Mouse (Mus musculus) hindbrain, postnatal 0 days (tissue): ENCODE results near the gene Nudt16l1. TPM values are rescaled to one million over a fixed set of nuclear protein-coding genes. Genes with fewer than 3 reads are reported as not detected.

Experiments used
- ATAC-seq: fragments of 200-750 bp; cut with Nextera tagmentation; 2 replicates; pipeline ENCODE4 v1.8.0; 2017; ENCODE audit warnings: mild to moderate bottlenecking, moderate TSS enrichment, moderate library complexity
- DNase-seq: peaks from one replicate; pipeline ENCODE4 v3.0.0-alpha.2; 2015; ENCODE audit warnings: low spot score
- H3K27ac ChIP-seq: fragments of 300-500 bp; sonication (generic); 2 replicates; pipeline ENCODE4 v1.5.1; 2014; ENCODE audit warnings: mild to moderate bottlenecking
- H3K27me3 ChIP-seq: fragments of 300-500 bp; sonication (generic); 2 replicates; pipeline ENCODE4 v1.6.1; 2014; ENCODE audit warnings: low read length, mixed read lengths; ENCODE audit not compliant: insufficient read depth
- H3K36me3 ChIP-seq: fragments of 300-500 bp; sonication (generic); 2 replicates; pipeline ENCODE4 v1.6.1; 2014; ENCODE audit warnings: low read length, mixed read lengths; ENCODE audit not compliant: insufficient read depth
- H3K4me1 ChIP-seq: fragments of 300-500 bp; sonication (generic); 2 replicates; pipeline ENCODE4 v1.6.1; 2014; ENCODE audit warnings: antibody characterized with exemption, low read length, mixed read lengths; ENCODE audit not compliant: insufficient read depth
- H3K4me2 ChIP-seq: fragments of 300-500 bp; sonication (generic); 2 replicates; pipeline ENCODE4 v1.6.1; 2014; ENCODE audit warnings: low read depth, mild to moderate bottlenecking, low read length, moderate library complexity, mixed read lengths
- H3K4me3 ChIP-seq: fragments of 300-500 bp; sonication (generic); 2 replicates; pipeline ENCODE4 v1.5.1; 2014; ENCODE audit warnings: low read length
- H3K9ac ChIP-seq: fragments of 300-500 bp; sonication (generic); replicated peaks from 2 replicates; pipeline ENCODE4 v1.6.1; 2014; ENCODE audit warnings: mild to moderate bottlenecking, low read length, moderate library complexity, mixed read lengths
- H3K9me3 ChIP-seq: fragments of 300-500 bp; sonication (generic); 2 replicates; pipeline ENCODE4 v1.6.1; 2016; ENCODE audit warnings: low read length, mixed read lengths
- CTCF ChIP-seq: IDR thresholded peaks from 2 replicates; pipeline ENCODE4 v1.5.1; 2016; ENCODE audit warnings: antibody characterized with exemption, control low read depth, low read depth
- WGBS: fragments of 180-500 bp; shearing (Covaris S2); extraction: QIAGEN DNeasy Blood & Tissue Kit; methylation state at CpG from one replicate; pipeline ENCODE4 v1.1.7; 2014; 5-methylcytosine and 5-hydroxymethylcytosine counted together
- polyA plus RNA-seq: library from polyadenylated mRNA; unstranded; fragments of >200 nt; fragmentation: Nextera tagmentation; extraction: Ambion mirVana; gene quantifications from 2 replicates; pipeline ENCODE4 v1.2.1, GENCODE M21; 2015
- total RNA-seq: library from RNA; depleted of rRNA; stranded (reverse); fragments of >200 nt; gene quantifications from 2 replicates; pipeline ENCODE4 v1.2.3, GENCODE M21; 2014

Gene Nudt16l1
- total and polyA plus RNA-seq, 2 experiments from 2014 or later, result 43.0 to 119 TPM

DNA sequence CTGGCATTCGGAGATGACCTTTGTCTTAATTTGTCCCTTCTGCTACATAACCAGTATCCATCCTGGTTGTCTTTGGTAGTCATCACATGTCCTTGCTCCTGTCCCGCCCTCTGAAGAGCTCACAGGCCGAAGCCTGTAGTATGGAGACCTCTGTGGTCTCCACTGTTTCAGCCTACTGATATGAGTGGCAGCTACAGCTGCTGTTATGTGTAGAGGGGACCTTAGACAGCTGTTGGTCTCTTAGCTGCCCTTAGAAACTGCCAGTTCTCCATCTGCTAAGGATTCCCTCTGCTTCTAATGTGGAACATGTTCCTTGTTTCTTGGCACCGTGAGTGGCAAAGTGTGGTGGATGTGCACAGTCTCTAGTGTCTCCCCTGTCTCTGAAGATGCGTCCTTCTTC lies 14.6 kb upstream of the Nudt16l1 start:
- Histone ChIP-seq H3K9ac (no peak overlapping the region), H3K4me3 (no peak overlapping the region), H3K4me2 (no peak overlapping the region), H3K36me3 (peaks cover 79% of the 10 kb centered on the region), H3K4me1 (no peaks in the 10 kb centered on the region), H3K27ac (no peak overlapping the region), H3K27me3 (no peaks in the 10 kb centered on the region), H3K9me3 (no peaks in the 10 kb centered on the region)
- 96% methylated on average over 5 of the region's 5 CpGs for WGBS
- DNase-seq (no peak), ATAC-seq (no peak)
- TF ChIP-seq CTCF, result no peak

DNA sequence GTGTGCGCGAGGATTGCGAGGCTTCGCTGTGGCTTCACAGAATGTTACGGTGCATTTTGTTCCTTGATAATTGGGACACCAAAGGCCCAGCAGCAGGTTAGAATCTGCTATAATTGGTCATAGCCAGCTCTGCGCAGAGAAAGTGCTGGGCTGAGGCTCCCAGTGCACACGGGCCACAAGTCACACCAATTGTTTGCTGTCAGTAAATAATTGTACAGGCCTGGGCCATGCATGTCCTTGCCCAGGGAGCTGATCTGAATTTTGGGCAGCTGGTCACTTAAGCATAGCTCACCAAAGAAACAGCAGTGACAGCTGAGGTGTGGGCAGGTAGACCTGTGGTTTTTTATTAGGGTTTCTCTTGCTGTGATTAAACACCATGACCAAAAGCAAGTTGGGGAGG lies 10.6 kb upstream of the Nudt16l1 start:
- no peak overlapping the region for H3K4me3 ChIP-seq
- no peak for TF ChIP-seq CTCF
- peaks cover 86% of the 10 kb centered on the region for H3K36me3 ChIP-seq
- H3K4me2 ChIP-seq, result no peak overlapping the region
- ATAC-seq (no peak), DNase-seq (no peak)
- H3K9ac ChIP-seq, result no peak overlapping the region
- no peaks in the 10 kb centered on the region for H3K9me3 ChIP-seq
- no peak overlapping the region for H3K27ac ChIP-seq
- 89% methylated on average over 7 of the region's 7 CpGs for WGBS
- no peaks in the 10 kb centered on the region for H3K4me1 ChIP-seq
- H3K27me3 ChIP-seq, result no peaks in the 10 kb centered on the region

GRCm38 (mm10) chr16:4928474-4928873 lies 10.1 kb upstream of the Nudt16l1 start:
- DNase-seq (no peak), ATAC-seq (no peak)
- TF ChIP-seq CTCF, result no peak
- Histone ChIP-seq H3K9me3 (no peaks in the 10 kb centered on the region), H3K4me3 (no peak overlapping the region), H3K9ac (no peak overlapping the region), H3K36me3 (peaks cover 85% of the 10 kb centered on the region), H3K27ac (no peak overlapping the region), H3K4me1 (no peaks in the 10 kb centered on the region), H3K27me3 (no peaks in the 10 kb centered on the region), H3K4me2 (no peak overlapping the region)
- 88% methylated on average over 2 of the region's 2 CpGs for WGBS

DNA sequence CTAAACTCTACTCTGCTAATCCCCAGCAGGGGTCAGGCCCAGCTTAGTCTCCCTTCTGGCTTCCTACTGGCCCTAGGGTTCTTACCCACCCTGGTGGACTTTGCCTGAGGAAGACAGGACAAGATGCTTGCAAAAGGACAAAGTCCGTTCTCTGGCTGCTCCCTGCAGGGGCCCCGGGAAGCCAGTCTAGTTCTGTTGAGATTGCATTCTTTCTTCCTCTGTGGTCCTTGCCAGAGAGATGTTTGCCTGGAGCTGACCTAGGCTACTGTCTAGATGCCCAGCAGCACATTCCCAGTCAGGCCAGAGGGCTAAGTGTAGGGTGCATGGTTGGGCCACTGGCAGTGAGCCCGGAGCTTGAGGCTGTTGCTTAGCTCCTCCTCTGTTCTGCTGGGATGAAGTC lies 6.1 kb upstream of the Nudt16l1 start:
- no peak for TF ChIP-seq CTCF
- Histone ChIP-seq H3K9ac (no peak overlapping the region), H3K27ac (no peak overlapping the region), H3K27me3 (no peaks in the 10 kb centered on the region), H3K4me2 (no peak overlapping the region), H3K4me1 (no peaks in the 10 kb centered on the region), H3K9me3 (no peaks in the 10 kb centered on the region), H3K4me3 (no peak overlapping the region), H3K36me3 (peaks cover 81% of the 10 kb centered on the region)
- WGBS, result 53% methylated on average over 3 of the region's 3 CpGs
- ATAC-seq, result peak; percentile 46; the same call in 1 of the 2 replicates
- peak; percentile 38 for DNase-seq

- TF ChIP-seq CTCF, result no peak
- peaks cover 63% of the 10 kb centered on the region for H3K36me3 ChIP-seq
- H3K4me2 ChIP-seq, result no peak overlapping the region
- no peaks in the 10 kb centered on the region for H3K27me3 ChIP-seq
- H3K9me3 ChIP-seq, result no peaks in the 10 kb centered on the region
- H3K9ac ChIP-seq, result no peak overlapping the region
- H3K4me3 ChIP-seq, result no peak overlapping the region
- H3K27ac ChIP-seq, result no peak overlapping the region
- DNase-seq (no peak), ATAC-seq (no peak)
- H3K4me1 ChIP-seq, result peaks cover 6% of the 10 kb centered on the region; the same call in 1 of the 2 replicates
- 98% methylated on average over 31 of the region's 31 CpGs for WGBS
These were observed 3.1 kb upstream of the Nudt16l1 start for GRCm38 (mm10) chr16:4935430-4935829.

DNA sequence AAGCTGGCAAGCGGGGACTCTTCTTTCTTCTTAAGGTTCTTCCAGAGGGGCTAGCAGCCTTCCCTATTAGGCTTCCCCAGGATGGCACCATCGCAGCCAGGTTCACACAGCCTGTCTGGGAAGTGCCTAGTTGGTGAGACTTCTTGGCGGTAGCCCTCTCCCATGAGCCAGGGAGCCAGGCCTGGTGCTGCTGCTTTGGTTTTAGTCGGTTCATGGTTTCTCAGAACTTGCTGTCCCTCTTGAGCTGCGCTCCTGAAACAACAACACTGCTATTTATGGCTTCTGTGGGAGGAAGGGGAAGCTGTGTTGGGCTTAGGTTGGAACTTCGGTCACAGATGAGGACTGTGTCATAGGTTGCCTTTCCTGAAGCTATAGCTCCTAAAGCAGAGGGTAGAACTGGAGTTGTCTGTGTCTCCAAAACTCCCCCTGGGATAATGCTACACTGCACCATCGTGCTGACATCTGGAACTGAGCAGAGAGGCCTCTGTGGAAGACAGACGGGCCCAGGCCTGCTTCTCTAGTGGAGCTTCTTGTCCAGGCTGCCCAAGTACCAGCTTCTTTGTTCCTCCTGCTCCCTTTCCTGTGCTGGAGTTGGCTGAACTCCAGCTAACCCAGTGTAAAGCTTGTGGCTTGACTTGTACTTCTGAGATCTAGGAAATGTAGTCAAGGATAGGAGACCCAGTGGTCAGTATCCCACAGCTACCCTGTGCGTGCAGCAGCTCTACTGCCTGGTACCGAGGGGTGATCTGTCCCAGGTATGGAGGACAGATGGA lies 2.4 kb upstream of the Nudt16l1 start:
- no peak for TF ChIP-seq CTCF
- H3K27ac ChIP-seq, result peak overlapping the region; percentile 23
- ATAC-seq, result no peak
- no peak overlapping the region for H3K4me3 ChIP-seq
- peaks cover 6% of the 10 kb centered on the region; the same call in 1 of the 2 replicates for H3K4me1 ChIP-seq
- DNase-seq, result no peak
- WGBS, result 78% methylated on average over 10 of the region's 10 CpGs
- no peaks in the 10 kb centered on the region for H3K27me3 ChIP-seq
- peaks cover 63% of the 10 kb centered on the region for H3K36me3 ChIP-seq
- no peaks in the 10 kb centered on the region for H3K9me3 ChIP-seq
- H3K9ac ChIP-seq, result no peak overlapping the region
- H3K4me2 ChIP-seq, result no peak overlapping the region
